Mouse (Mus musculus) forebrain, embryonic 13.5 days (tissue): ENCODE measurements around the gene Afmid. TPM values are rescaled to one million over a fixed set of nuclear protein-coding genes. Genes with fewer than 3 reads are reported as not detected.

Experiments
- ATAC-seq: fragments of 200-750 bp; cut with Nextera tagmentation; 2 replicates; pipeline ENCODE4 v1.8.0; 2017
- H3K27ac ChIP-seq: fragments of 300-500 bp; sonication (generic); 2 replicates; pipeline ENCODE4 v1.5.1; 2015; ENCODE audit warnings: inconsistent platforms, mild to moderate bottlenecking, moderate library complexity
- H3K27me3 ChIP-seq: fragments of 300-500 bp; sonication (generic); 2 replicates; pipeline ENCODE4 v1.6.1; 2015; ENCODE audit warnings: mild to moderate bottlenecking, inconsistent platforms
- H3K36me3 ChIP-seq: fragments of 300-500 bp; sonication (generic); 2 replicates; pipeline ENCODE4 v1.6.1; 2015; ENCODE audit warnings: mild to moderate bottlenecking, inconsistent platforms; ENCODE audit not compliant: poor library complexity, severe bottlenecking
- H3K4me1 ChIP-seq: fragments of 300-500 bp; sonication (generic); 2 replicates; pipeline ENCODE4 v1.6.1; 2015; ENCODE audit warnings: inconsistent platforms
- H3K4me2 ChIP-seq: fragments of 300-500 bp; sonication (generic); 2 replicates; pipeline ENCODE4 v1.6.1; 2015; ENCODE audit warnings: inconsistent platforms, mild to moderate bottlenecking, moderate library complexity
- H3K4me3 ChIP-seq: fragments of 300-500 bp; sonication (generic); 2 replicates; pipeline ENCODE4 v1.5.1; 2015; ENCODE audit warnings: mild to moderate bottlenecking, inconsistent platforms
- H3K9ac ChIP-seq: fragments of 300-500 bp; sonication (generic); 2 replicates; pipeline ENCODE4 v1.6.1; 2015; ENCODE audit warnings: mild to moderate bottlenecking, inconsistent platforms
- H3K9me3 ChIP-seq: fragments of 300-500 bp; sonication (generic); replicated peaks from 2 replicates; pipeline ENCODE4 v1.6.1; 2016; ENCODE audit warnings: inconsistent platforms
- WGBS: fragments of 180-500 bp; shearing (Covaris S2); methylation state at CpG from one replicate; pipeline ENCODE4 v1.1.7; 2015; 5-methylcytosine and 5-hydroxymethylcytosine counted together
- polyA plus RNA-seq: library from polyadenylated mRNA; unstranded; fragments of >200 nt; fragmentation: Nextera tagmentation; extraction: Ambion mirVana; gene quantifications from 2 replicates; pipeline ENCODE4 v1.2.1, GENCODE M21; 2015

Afmid gene
- polyA plus RNA-seq, result 7.4 and 7.5 TPM in 2 replicates

- peak; percentile 72 for ATAC-seq
- Histone ChIP-seq H3K36me3 (peaks cover 33% of the 10 kb centered on the region), H3K4me3 (peak within 1 kb of the TSS; percentile 56), H3K9ac (peak within 1 kb of the TSS; percentile 82), H3K9me3 (no peaks in the 10 kb centered on the region), H3K27me3 (no peaks in the 10 kb centered on the region), H3K4me2 (peak within 1 kb of the TSS; percentile 86), H3K27ac (peak within 1 kb of the TSS; percentile 89), H3K4me1 (peaks cover 63% of the 10 kb centered on the region)
- under 1% methylated on average over 34 of the region's 34 CpGs for WGBS
Observed at GRCm38 (mm10) chr11:117825333-117826101, at the start of gene Afmid, which contains the start of gene Tk1. Gene Afmid (plus strand): TSS chr11:117825924. Gene Tk1 (minus strand): TSS chr11:117826092.

GRCm38 (mm10) chr11:117776085-117776792 lies 49.5 kb upstream of the Afmid start:
- no peak overlapping the region for H3K4me3 ChIP-seq
- H3K27ac ChIP-seq, result no peak overlapping the region
- H3K36me3 ChIP-seq, result no peaks in the 10 kb centered on the region
- no peaks in the 10 kb centered on the region for H3K9me3 ChIP-seq
- peaks cover 19% of the 10 kb centered on the region for H3K4me1 ChIP-seq
- 90% methylated on average over 14 of the region's 14 CpGs for WGBS
- no peak overlapping the region for H3K4me2 ChIP-seq
- ATAC-seq, result no peak
- H3K27me3 ChIP-seq, result peaks cover 28% of the 10 kb centered on the region
- H3K9ac ChIP-seq, result no peak overlapping the region

GRCm38 (mm10) chr11:117777111-117777510 lies 48.6 kb upstream of the Afmid start:
- peaks cover 37% of the 10 kb centered on the region for H3K27me3 ChIP-seq
- WGBS, result 88% methylated on average over 5 of the region's 5 CpGs
- H3K4me3 ChIP-seq, result no peak overlapping the region
- no peak overlapping the region for H3K9ac ChIP-seq
- no peak overlapping the region for H3K27ac ChIP-seq
- no peaks in the 10 kb centered on the region for H3K9me3 ChIP-seq
- no peak overlapping the region for H3K4me2 ChIP-seq
- peaks cover 19% of the 10 kb centered on the region for H3K4me1 ChIP-seq
- ATAC-seq, result no peak
- no peaks in the 10 kb centered on the region for H3K36me3 ChIP-seq

GRCm38 (mm10) chr11:117778031-117778430 lies 47.7 kb upstream of the Afmid start:
- peaks cover 46% of the 10 kb centered on the region for H3K27me3 ChIP-seq
- ATAC-seq, result no peak
- no peak overlapping the region for H3K4me2 ChIP-seq
- WGBS, result 93% methylated on average over 11 of the region's 11 CpGs
- no peak overlapping the region for H3K9ac ChIP-seq
- peaks cover 21% of the 10 kb centered on the region for H3K4me1 ChIP-seq
- H3K4me3 ChIP-seq, result no peak overlapping the region
- H3K27ac ChIP-seq, result no peak overlapping the region
- H3K36me3 ChIP-seq, result no peaks in the 10 kb centered on the region
- H3K9me3 ChIP-seq, result no peaks in the 10 kb centered on the region

- H3K27ac ChIP-seq, result no peak overlapping the region
- no peak overlapping the region for H3K9ac ChIP-seq
- no peak overlapping the region for H3K4me3 ChIP-seq
- no peaks in the 10 kb centered on the region for H3K36me3 ChIP-seq
- H3K4me1 ChIP-seq, result peaks cover 27% of the 10 kb centered on the region
- peak overlapping the region; percentile 55; the same call in 1 of the 2 replicates for H3K4me2 ChIP-seq
- WGBS, result 78% methylated on average over 12 of the region's 12 CpGs
- ATAC-seq, result no peak
- H3K9me3 ChIP-seq, result no peaks in the 10 kb centered on the region
- H3K27me3 ChIP-seq, result peaks cover 53% of the 10 kb centered on the region
Observed at GRCm38 (mm10) chr11:117778851-117779433, 46.8 kb upstream of the Afmid start.

- WGBS, result 5% methylated on average over 38 of the region's 38 CpGs
- peak; percentile 33; the same call in 1 of the 2 replicates for ATAC-seq
- no peaks in the 10 kb centered on the region for H3K9me3 ChIP-seq
- H3K36me3 ChIP-seq, result no peaks in the 10 kb centered on the region
- peak overlapping the region; percentile 6 for H3K9ac ChIP-seq
- H3K4me1 ChIP-seq, result peaks cover 27% of the 10 kb centered on the region
- no peak overlapping the region; the same call in 1 of the 2 replicates for H3K27ac ChIP-seq
- peak overlapping the region; percentile 55 for H3K4me2 ChIP-seq
- H3K4me3 ChIP-seq, result peak overlapping the region; percentile 24
- H3K27me3 ChIP-seq, result peaks cover 60% of the 10 kb centered on the region
Observed at GRCm38 (mm10) chr11:117779434-117780198, 46.1 kb upstream of the Afmid start.

- peaks cover 27% of the 10 kb centered on the region for H3K4me1 ChIP-seq
- WGBS, result 3% methylated on average over 17 of the region's 17 CpGs
- no peak overlapping the region; the same call in 1 of the 2 replicates for H3K27ac ChIP-seq
- peak overlapping the region; percentile 55 for H3K4me2 ChIP-seq
- peaks cover 64% of the 10 kb centered on the region for H3K27me3 ChIP-seq
- H3K9ac ChIP-seq, result peak overlapping the region; percentile 6
- ATAC-seq, result no peak
- H3K9me3 ChIP-seq, result no peaks in the 10 kb centered on the region
- peak overlapping the region; percentile 24 for H3K4me3 ChIP-seq
- no peaks in the 10 kb centered on the region for H3K36me3 ChIP-seq
Observed at GRCm38 (mm10) chr11:117780199-117780515, 45.6 kb upstream of the Afmid start.

- Histone ChIP-seq H3K27me3 (peaks cover 64% of the 10 kb centered on the region), H3K9ac (no peak overlapping the region), H3K4me3 (peak overlapping the region; percentile 24), H3K27ac (no peak overlapping the region), H3K4me2 (peak overlapping the region; percentile 55), H3K9me3 (no peaks in the 10 kb centered on the region), H3K4me1 (peaks cover 27% of the 10 kb centered on the region), H3K36me3 (no peaks in the 10 kb centered on the region)
- WGBS, result 1% methylated on average over 19 of the region's 19 CpGs
- ATAC-seq, result no peak
Observed at GRCm38 (mm10) chr11:117780582-117781111, 45.1 kb upstream of the Afmid start.

- no peak for ATAC-seq
- Histone ChIP-seq H3K4me3 (no peak overlapping the region), H3K4me2 (peak overlapping the region; percentile 55), H3K9me3 (no peaks in the 10 kb centered on the region), H3K9ac (no peak overlapping the region), H3K27ac (no peak overlapping the region), H3K27me3 (peaks cover 64% of the 10 kb centered on the region), H3K4me1 (peaks cover 27% of the 10 kb centered on the region), H3K36me3 (no peaks in the 10 kb centered on the region)
- WGBS, result 23% methylated on average over 18 of the region's 18 CpGs
Observed at GRCm38 (mm10) chr11:117781199-117781821, 44.4 kb upstream of the Afmid start.

GRCm38 (mm10) chr11:117781993-117782704 lies 43.6 kb upstream of the Afmid start, which contains the start of the genes Tmc8 and Tmc6:
Gene Tmc8 (plus strand): TSS chr11:117782076.
Gene Tmc6 (minus strand): TSS chr11:117782198.
- Histone ChIP-seq H3K36me3 (no peaks in the 10 kb centered on the region), H3K27ac (no peak within 1 kb of the TSS), H3K9me3 (no peaks in the 10 kb centered on the region), H3K4me3 (peak within 1 kb of the TSS; percentile 30), H3K9ac (peak within 1 kb of the TSS; percentile 45), H3K27me3 (peaks cover 64% of the 10 kb centered on the region), H3K4me2 (peak within 1 kb of the TSS; percentile 60), H3K4me1 (peaks cover 27% of the 10 kb centered on the region)
- no peak for ATAC-seq
- WGBS, result 40% methylated on average over 24 of the region's 24 CpGs
